Mouse (Mus musculus) right cerebral cortex, postnatal 14 days (tissue): Measurements from ENCODE around the gene Tmub1.

ENCODE experiments used
- DNase-seq: peaks from one replicate; pipeline ENCODE4 v3.0.0; 2022

Tmub1 gene

DNA sequence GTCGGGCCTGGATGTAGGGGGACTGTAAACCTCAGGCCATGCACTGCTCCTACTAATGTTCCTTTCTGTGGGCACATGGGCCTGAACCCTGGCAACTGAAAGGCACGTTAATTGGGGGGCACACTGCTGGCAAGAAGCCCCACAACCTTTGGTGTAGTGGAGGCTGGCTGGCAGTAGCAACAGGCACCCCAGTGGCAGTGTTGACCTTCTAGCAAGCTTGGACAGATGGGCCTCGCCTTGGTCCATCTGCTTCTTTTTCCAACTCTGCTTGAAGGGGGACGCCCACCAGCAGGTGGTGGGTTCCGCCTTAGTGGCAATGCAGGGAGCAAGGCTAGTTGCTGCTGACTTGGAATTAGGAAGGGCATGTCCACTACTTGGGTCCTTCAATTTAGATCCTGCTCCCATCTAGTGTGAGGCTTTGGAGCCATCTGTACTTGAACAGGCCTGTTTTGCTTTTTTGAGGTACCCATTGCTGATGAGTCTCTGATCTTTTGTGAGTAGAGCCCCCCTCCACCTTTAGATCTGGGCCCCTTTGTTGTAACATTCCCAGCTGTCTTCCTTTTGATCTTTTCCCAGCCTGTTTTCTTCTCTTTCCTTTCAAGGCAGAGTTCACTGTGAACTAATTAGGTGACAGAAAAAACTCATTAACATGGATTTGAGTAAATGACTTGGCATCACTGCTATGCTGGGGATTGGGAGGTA lies 5.8 kb upstream of the Tmub1 start:
- DNase-seq: no peak

- DNase-seq: no peak
These were observed 5.1 kb upstream of the Tmub1 start for GRCm38 (mm10) chr5:24452691-24453233.

GRCm38 (mm10) chr5:24452030-24452690 lies 4.5 kb upstream of the Tmub1 start, which contains the start of gene Agap3:
Gene Agap3, plus strand, starts transcription at chr5:24452177.
- DNase-seq: peak; percentile 37

DNA sequence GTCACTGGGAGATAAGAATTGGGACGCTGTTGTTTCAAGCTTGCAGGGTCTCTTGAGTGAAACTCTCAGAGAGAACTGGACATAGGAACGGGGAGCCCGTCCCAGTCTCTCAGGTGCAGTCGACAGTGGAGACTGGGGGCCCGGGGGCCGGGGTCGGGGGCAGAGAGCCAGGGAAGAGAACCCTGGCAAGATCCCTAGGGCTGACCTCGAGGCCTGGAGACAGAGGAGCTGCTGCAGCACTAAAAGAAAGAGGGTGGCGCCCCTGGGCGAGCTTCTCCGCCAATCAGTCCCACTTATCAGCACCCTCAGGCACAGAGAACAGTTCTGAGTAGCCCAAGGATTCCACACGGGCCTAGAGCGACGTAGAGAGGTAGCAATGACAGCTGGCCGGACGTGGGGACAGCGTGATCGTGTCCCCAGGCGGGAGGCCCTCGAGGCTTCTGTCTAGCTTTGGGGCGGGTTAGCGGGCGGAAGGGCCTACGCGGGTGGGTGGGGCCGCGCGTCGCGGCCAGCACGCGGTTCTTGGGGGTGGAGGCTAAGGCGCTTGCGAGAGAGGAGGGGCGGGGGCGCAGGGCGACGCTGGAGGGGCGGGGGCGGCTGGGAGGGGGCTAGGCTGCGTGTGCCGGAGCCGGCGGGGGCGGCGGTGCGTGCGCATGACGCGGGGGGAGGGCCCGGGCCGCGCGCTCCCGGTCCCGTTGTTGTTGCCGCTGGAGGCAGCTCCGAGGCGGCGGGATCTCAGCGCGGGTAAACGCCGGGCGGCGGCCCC lies 3.8 kb upstream of the Tmub1 start:
- DNase-seq: peak; percentile 88

- DNase-seq: no peak
These were observed 1.0 kb downstream of the Tmub1 start for GRCm38 (mm10) chr5:24446630-24447029.

- no peak for DNase-seq
These were observed 2.1 kb downstream of the Tmub1 start for GRCm38 (mm10) chr5:24445428-24446080.

GRCm38 (mm10) chr5:24444746-24445427 lies 2.8 kb downstream of the Tmub1 start, which contains the start of gene Fastk:
Gene Fastk, minus strand, starts transcription at chr5:24445287.
- peak; percentile 94 for DNase-seq

- DNase-seq: no peak
These were observed 3.7 kb downstream of the Tmub1 start for GRCm38 (mm10) chr5:24443927-24444326.

DNA sequence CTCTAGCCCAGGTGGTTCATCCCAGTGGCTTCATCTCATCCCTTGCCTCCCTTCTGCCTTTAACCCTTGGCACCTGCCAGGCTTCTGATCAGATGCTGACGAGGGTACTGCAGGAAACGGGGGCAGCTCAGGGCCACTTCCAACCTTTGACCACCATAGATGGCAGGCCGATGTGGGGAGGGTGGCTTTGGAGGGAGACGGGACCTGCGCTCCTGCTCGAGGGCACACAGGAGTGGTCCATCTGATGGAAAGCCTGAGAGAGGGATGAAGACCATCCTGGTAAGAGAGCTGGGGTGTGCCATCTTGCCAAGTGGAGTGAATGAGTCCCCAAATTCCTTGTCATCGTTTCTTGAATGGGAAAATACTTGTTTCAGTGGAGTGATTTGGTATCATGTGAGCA lies 4.5 kb downstream of the Tmub1 start:
- no peak for DNase-seq

DNA sequence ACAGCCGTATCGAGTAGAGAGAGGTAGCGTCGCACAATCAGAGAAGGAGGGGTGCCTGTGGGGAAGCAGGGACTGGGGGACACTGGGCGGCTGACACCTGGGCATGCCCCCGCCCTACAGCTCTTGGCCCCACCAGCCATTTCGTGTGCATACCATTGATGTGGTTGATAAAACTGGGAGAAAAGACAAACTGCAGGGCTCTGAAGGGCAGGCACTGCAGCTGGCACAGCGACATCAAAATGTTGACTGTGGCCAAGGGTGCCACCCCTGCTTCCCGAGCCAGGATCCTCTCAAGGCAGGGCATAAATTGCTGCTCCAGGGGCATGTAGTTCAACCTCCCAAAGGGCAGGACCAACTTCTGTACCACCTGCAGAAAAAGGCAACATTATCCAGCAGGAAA lies 5.6 kb downstream of the Tmub1 start:
- DNase-seq: no peak

DNA sequence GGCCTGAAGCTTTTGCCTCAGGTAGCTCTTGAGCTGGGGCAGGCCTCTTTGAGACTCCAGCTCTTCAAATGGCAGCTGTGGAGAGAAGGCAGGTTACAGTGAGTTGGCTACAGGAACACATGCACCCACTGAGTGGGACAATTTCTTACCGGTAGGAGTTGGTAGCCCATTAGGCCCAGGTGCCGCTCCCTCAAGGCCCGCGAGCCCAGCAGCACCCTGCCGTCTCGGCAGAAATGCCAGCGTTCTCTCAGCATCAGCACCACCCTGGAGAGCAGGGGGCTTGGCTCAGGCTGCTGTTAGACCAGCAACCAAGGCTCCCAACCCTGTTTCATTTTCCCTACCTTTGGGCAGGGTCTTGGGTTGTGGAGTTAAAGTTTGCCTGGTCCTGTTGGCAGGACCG lies 6.5 kb downstream of the Tmub1 start:
- DNase-seq: no peak

DNA sequence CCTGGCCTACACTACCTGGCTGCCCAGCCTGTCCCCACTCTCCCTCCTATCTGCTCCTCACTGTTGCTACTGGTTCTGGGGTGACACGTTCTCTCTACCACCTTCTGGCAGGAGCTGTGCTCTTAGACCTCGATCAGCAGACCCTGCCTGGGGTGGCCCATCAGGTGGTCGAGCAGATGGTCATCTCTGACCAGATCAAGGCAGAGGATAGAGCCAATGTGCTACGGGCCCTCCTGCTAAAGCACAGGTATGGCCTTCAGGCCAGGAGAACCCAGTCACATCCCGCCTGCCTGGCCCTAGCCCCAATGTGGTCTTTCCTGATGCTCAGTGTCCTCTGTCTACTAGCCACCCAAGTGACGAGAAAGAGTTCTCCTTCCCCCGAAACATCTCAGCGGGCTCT lies 13.7 kb downstream of the Tmub1 start:
- no peak for DNase-seq

DNA sequence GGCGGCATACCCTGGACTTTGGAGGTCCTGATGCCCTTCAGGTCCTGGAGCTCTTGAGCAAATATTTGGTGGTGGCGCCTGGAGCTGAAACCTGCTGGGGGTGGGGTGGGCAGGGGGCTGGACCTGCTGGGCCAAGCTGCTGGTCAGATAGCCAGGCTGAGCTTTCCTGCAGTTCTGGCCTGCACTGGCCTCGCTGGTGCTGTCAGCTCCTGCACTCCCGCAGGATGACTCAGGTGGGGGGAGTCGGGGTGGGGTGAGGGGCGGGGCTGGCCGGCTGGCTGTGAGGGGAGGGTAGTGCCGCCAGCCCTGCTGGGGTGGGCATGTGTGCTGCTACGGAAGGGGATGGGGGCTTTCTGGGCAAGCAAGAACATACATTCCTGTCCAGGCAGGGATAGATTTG lies 19.1 kb downstream of the Tmub1 start:
- DNase-seq: no peak

GRCm38 (mm10) chr5:24427981-24428402 lies 19.7 kb downstream of the Tmub1 start:
- no peak for DNase-seq

- no peak for DNase-seq
These were observed 20.4 kb downstream of the Tmub1 start for GRCm38 (mm10) chr5:24427285-24427633.

- DNase-seq: no peak
These were observed 20.9 kb downstream of the Tmub1 start for GRCm38 (mm10) chr5:24426556-24427284.

DNA sequence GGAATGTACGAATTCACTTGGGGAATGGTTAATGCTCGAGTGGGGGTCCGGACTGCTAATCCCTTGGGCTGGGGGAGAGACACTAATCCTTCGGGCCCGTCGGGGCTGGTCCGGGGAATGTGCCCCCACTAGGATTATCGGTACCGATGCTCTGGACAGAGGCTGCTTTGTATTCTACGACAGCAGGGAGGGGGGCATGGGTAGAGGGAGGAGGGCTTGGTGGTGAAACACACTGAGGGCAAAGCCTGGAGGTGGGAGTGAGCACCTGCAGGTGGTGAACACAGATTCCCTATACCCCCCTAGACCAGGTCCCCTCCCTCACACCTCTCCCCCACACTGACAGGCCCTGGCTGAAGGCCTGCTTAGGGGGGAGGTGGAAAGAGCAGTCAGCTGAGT lies 21.6 kb downstream of the Tmub1 start:
- DNase-seq: no peak

DNA sequence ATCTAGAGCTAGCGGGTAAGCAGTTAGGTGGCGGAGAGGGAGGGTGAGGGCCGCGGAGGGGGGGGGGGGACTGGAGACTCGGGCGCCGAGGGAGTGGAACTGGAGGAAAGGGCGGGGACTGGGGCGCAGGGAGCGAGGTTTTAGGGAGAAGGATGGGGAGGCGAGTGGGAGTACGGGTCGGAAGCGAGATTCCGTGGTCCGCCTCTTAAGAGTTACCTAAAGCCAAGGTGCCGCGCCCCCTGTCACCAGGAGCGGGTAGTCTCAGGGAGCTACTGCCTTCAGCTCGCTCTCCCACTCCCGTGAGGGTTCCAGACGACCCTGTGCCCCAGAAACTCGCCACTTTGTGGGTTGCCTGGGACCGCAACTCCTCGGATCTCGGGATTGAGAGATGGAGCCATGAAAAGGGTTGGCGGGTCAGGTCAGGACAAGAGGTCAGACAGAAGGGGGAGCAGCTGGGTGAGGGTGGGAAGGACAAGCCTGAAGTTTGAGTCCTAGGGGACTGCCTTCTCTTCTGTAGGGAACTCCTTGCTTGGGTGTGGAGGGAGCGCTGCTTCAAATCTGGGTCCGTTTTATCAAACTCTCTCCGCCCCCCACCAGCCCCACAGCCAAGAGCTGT lies 22.1 kb downstream of the Tmub1 start:
- DNase-seq: no peak

DNA sequence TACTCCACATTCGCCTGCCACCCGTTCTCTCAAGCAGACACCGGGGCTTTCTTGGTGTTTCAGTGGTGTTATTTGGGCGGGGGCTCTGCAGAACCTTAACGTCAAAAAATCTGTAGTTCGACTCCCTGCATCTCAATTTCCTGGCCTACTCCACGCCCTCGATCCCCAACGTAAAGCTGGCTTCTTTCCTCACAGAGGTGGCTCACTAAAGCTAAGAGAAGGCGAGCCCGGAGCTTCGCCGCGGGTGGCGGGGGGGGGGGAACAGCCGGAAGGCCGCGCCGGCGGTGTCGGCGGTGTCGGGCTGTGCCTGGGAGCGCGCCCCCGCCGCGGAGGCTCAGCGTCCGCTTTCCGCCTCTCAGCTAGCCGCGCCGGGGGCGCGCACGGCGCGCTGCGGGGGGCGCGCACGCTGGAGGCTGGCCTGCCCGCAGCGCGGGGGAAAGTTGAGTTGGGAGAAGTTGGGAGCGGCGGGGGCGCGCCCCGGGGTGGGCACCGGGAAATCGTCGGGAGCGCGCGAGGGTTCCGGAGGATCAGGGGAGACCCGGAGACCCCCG lies 22.7 kb downstream of the Tmub1 start:
- peak; percentile 79 for DNase-seq

DNA sequence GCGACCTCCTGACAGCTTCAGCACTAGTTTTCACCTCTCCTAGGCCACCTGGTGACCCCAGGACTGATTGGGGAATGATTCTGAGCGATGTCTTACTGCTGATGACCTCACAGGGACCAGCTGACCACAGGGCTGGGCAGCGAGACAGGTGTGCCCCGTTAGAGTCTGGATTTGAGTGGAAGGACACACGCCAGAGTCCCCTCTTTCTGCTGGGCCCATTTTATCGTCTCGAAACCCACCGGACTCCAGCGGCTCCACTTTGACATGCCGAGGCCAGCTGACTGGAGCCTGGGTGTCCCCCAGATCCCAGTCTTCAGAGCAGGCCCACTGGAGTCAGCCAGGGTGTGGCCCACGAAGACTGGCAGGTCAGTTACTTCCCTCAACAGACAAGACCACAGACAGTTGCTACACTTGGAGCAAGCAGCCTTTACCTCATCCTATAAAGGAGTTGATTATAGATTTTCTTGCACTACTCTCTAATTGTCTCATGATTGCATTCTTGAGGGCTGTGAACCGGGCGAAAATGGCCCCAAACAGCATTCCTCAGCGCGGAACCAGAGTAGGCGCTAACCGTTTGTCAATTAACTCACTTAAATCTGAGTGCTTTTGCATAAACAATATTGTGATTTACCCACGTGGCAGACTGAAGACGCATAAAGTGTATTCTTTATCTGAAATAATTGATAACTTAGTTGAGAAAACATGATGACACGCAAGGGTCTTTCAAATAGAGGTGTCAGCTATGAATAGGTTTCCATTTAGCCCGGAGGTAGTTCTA lies 23.5 kb downstream of the Tmub1 start:
- DNase-seq: no peak
